In the genomic region with DNA sequence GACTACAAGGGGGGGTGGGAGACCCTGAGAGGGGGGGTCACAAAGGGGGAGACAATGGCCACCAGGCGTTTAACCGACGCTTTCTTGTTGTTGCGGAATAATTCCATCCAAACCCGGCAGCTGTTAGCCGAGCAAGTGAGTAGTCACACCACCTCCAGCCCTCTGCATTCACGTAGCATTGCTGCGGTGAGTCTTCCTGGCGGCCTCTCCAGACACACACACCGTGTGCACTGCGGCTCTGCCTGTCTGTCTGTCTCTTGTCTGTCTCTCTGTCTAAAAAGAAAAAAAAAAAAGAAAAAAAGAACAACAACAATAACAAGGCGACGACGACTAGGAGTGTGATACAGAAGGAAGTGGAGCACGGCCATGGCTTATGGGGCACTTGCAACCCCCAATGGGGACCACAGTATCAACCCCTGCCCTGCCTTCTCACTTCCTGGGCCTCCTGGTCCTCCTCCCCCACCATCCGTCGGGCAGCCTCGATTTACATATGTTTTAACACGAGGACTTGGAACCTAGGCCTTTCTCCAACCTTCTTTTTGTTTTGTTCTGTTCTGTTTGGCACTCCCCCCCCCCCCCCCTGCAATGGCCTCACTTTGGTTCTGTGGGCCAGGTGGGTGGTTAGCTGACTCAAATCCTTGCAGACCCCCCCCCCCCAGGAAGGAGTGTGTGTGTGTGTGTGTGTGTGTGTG, we compare ENCODE assay signal across 8 mouse cellular contexts. TPM values are rescaled to one million over a fixed set of nuclear protein-coding genes. Genes with fewer than 3 reads are reported as not detected.
DNase-seq lines count a peak whose midpoint lies in the region; ATAC-seq and TF ChIP-seq lines count a peak whose summit lies in the region.

No protein-coding gene starts in this region.

- DNase-seq in heart, postnatal 4 days, result no peak
- peak; percentile 24 for DNase-seq in c-Kit-negative CD71-positive TER-119-positive erythroid progenitor cells, embryonic 14.5 days (ENCODE audit: low read depth, low spot score)
- DNase-seq in spleen, adult 2 months (ENCODE audit: low read depth in 1 of 2, low spot score in 2 of 2), result peak; percentile 25 to 48
- DNase-seq in gastrocnemius, postnatal 36 days, result no peak

- no peak for TF ChIP-seq CTCF in spleen, adult 2 months (IDR thresholded peaks at IDR 0.05; ENCODE audit: extremely low read depth, insufficient read depth, insufficient read length, insufficient replicate concordance)

- H3K4me1 ChIP-seq in heart, embryonic 13.5 days, result peaks cover 35% of the 10 kb centered on the region
- H3K4me1 ChIP-seq in forebrain, embryonic 12.5 days, result peaks cover 41% of the 10 kb centered on the region
- peaks cover 47% of the 10 kb centered on the region for H3K4me1 ChIP-seq in kidney, embryonic 15.5 days
- H3K4me1 ChIP-seq in spleen, adult 2 months (ENCODE audit: control insufficient read depth, insufficient read depth, insufficient read length), result peaks cover 6% of the 10 kb centered on the region; the same call in 1 of the 2 replicates

- peak overlapping the region; percentile 99 for H3K4me2 ChIP-seq in heart, embryonic 13.5 days
- H3K4me2 ChIP-seq in forebrain, embryonic 12.5 days, result peak overlapping the region; percentile 86
- H3K4me2 ChIP-seq in kidney, embryonic 15.5 days, result peak overlapping the region; percentile 83

- no peak for ATAC-seq in heart, embryonic 13.5 days (ENCODE audit: extremely low read depth, insufficient number of reproducible peaks, low FRiP score, low TSS enrichment)
- ATAC-seq in forebrain, embryonic 12.5 days (ENCODE audit: low FRiP score), result no peak
- ATAC-seq in kidney, embryonic 15.5 days (replicated peaks; ENCODE audit: low FRiP score), result no peak

- H3K9ac ChIP-seq in heart, embryonic 13.5 days, result peak overlapping the region; percentile 97
- peak overlapping the region; percentile 80 for H3K9ac ChIP-seq in forebrain, embryonic 12.5 days
- peak overlapping the region; percentile 62 for H3K9ac ChIP-seq in kidney, embryonic 15.5 days

- peak overlapping the region; percentile 97 for H3K27ac ChIP-seq in heart, embryonic 13.5 days (replicated peaks)
- peak overlapping the region; percentile 90 for H3K27ac ChIP-seq in forebrain, embryonic 12.5 days
- peak overlapping the region; percentile 97 for H3K27ac ChIP-seq in kidney, embryonic 15.5 days
- peak overlapping the region; percentile 85 for H3K27ac ChIP-seq in macrophage
- H3K27ac ChIP-seq in spleen, adult 2 months (ENCODE audit: insufficient read depth, low read length), result peak overlapping the region; percentile 68

- intact Hi-C loops in gastrocnemius, postnatal 36 days (cut with DNase I), result loop anchor here (2.0 to 5.0 kb wide), 2 partner anchors 34 to 490 kb away; partner anchors contain the start of gene Npepl1

- peak overlapping the region; percentile 98 for H3K4me3 ChIP-seq in heart, embryonic 13.5 days
- peak overlapping the region; percentile 80 for H3K4me3 ChIP-seq in forebrain, embryonic 12.5 days (replicated peaks)
- peak overlapping the region; percentile 65 for H3K4me3 ChIP-seq in kidney, embryonic 15.5 days (replicated peaks)
- H3K4me3 ChIP-seq in macrophage (ENCODE audit: inconsistent target), result peak overlapping the region; percentile 99
- H3K4me3 ChIP-seq in spleen, adult 2 months (ENCODE audit: extremely low read depth, insufficient read depth, insufficient read length), result peak overlapping the region; percentile 82

- H3K36me3 ChIP-seq in heart, embryonic 13.5 days, result no peaks in the 10 kb centered on the region
- H3K36me3 ChIP-seq in forebrain, embryonic 12.5 days (replicated peaks), result no peaks in the 10 kb centered on the region
- H3K36me3 ChIP-seq in kidney, embryonic 15.5 days, result no peaks in the 10 kb centered on the region
- H3K36me3 ChIP-seq in macrophage (ENCODE audit: inconsistent target), result no peaks in the 10 kb centered on the region
- peaks cover 3% of the 10 kb centered on the region; the same call in 1 of the 2 replicates for H3K36me3 ChIP-seq in spleen, adult 2 months (ENCODE audit: control insufficient read depth, insufficient read depth, low read length)

- peaks cover under 1% of the 10 kb centered on the region; the same call in 1 of the 2 replicates for H3K27me3 ChIP-seq in heart, embryonic 13.5 days (replicated peaks)
- no peaks in the 10 kb centered on the region for H3K27me3 ChIP-seq in forebrain, embryonic 12.5 days
- 0 out of 2 replicates have a peak, but pooled peaks cover 3% of the 10 kb centered on the region for H3K27me3 ChIP-seq in kidney, embryonic 15.5 days
- H3K27me3 ChIP-seq in spleen, adult 2 months (ENCODE audit: control insufficient read depth, insufficient read depth, low read length), result no peaks in the 10 kb centered on the region

- H3K9me3 ChIP-seq in heart, embryonic 13.5 days, result no peaks in the 10 kb centered on the region
- no peaks in the 10 kb centered on the region for H3K9me3 ChIP-seq in forebrain, embryonic 12.5 days
- H3K9me3 ChIP-seq in kidney, embryonic 15.5 days (replicated peaks), result no peaks in the 10 kb centered on the region

- H3K79me2 ChIP-seq in macrophage (ENCODE audit: inconsistent target), result peaks cover 59% of the 10 kb centered on the region

- under 1% methylated on average over 19 of the region's 19 CpGs for WGBS in heart, embryonic 13.5 days
- under 1% methylated on average over 19 of the region's 19 CpGs for WGBS in forebrain, embryonic 12.5 days
- under 1% methylated on average over 19 of the region's 19 CpGs for WGBS in kidney, embryonic 15.5 days
- 1% methylated on average over 19 of the region's 19 CpGs for WGBS in macrophage (ENCODE audit: missing documents)
- under 1% methylated on average over 19 of the region's 19 CpGs for WGBS in spleen, adult 2 months

- TF ChIP-seq POLR2A in spleen, adult 2 months (IDR thresholded peaks at IDR 0.05; ENCODE audit: low read depth, low read length), result no peak

RNA-seq across cellular contexts. Expression of gene Stx16, which starts 1.0 kb away (rescaled TPM):
- polyA plus RNA-seq in heart, embryonic 13.5 days (2015; fragmentation: Nextera tagmentation; extraction: Ambion mirVana), result 8.6 and 9.3 TPM in 2 replicates
- total RNA-seq in heart, postnatal 4 days (2021), result 10 to 100 TPM; 37.5 to 38.3 TPM
- polyA plus RNA-seq in forebrain, embryonic 12.5 days (2016; fragmentation: Nextera tagmentation; extraction: Ambion mirVana), result 15.1 and 15.3 TPM in 2 replicates
- 11.2 and 12.8 TPM in 2 replicates for polyA plus RNA-seq in kidney, embryonic 15.5 days (2015; fragmentation: Nextera tagmentation; extraction: Ambion mirVana)
- total RNA-seq in macrophage (2018; cell fraction: chromatin; rRNA removed), result 100 to 1,000 TPM; 101 to 353 (median 222) TPM
- total RNA-seq in macrophage (2018; cell fraction: cytosol; rRNA removed), result 10 to 100 TPM; 24.1 to 48.0 (median 35.7) TPM
- 100 to 1,000 TPM in 22 of 26 experiments, 10 to 100 TPM in 4; 85.2 to 268 (median 153) TPM for total RNA-seq in macrophage (2018; cell fraction: nucleus; rRNA removed)
- polyA plus RNA-seq in macrophage (2018), result 26.3 to 42.9 TPM (median 31.8 TPM) in 3 replicates
- polyA plus RNA-seq in spleen, adult 2 months (2012; rRNA removed), result 36.0 and 44.0 TPM in 2 replicates
- 10 to 100 TPM; 17.5 to 17.8 TPM for total RNA-seq in gastrocnemius, postnatal 36 days (2021)

RNA-seq across cellular contexts. Expression of gene Npepl1, which starts 33.0 kb away (rescaled TPM):
- 37.8 and 41.4 TPM in 2 replicates for polyA plus RNA-seq in heart, embryonic 13.5 days (2015; fragmentation: Nextera tagmentation; extraction: Ambion mirVana)
- total RNA-seq in heart, postnatal 4 days (2021), result 10 to 100 TPM; 64.1 to 65.0 TPM
- polyA plus RNA-seq in forebrain, embryonic 12.5 days (2016; fragmentation: Nextera tagmentation; extraction: Ambion mirVana), result 26.4 and 26.7 TPM in 2 replicates
- polyA plus RNA-seq in kidney, embryonic 15.5 days (2015; fragmentation: Nextera tagmentation; extraction: Ambion mirVana), result 43.1 and 48.2 TPM in 2 replicates
- 100 to 1,000 TPM in 5 of 26 experiments, 10 to 100 TPM in 21; 51.7 to 128 (median 79.5) TPM for total RNA-seq in macrophage (2018; cell fraction: chromatin; rRNA removed)
- total RNA-seq in macrophage (2018; cell fraction: cytosol; rRNA removed), result 10 to 100 TPM; 23.9 to 40.5 (median 32.4) TPM
- total RNA-seq in macrophage (2018; cell fraction: nucleus; rRNA removed), result 100 to 1,000 TPM in 6 of 26 experiments, 10 to 100 TPM in 20; 29.4 to 139 (median 68.8) TPM
- 29.7 to 57.5 TPM (median 34.5 TPM) in 3 replicates for polyA plus RNA-seq in macrophage (2018)
- polyA plus RNA-seq in spleen, adult 2 months (2012; rRNA removed), result 92.6 and 125 TPM in 2 replicates
- total RNA-seq in gastrocnemius, postnatal 36 days (2021), result 10 to 100 TPM; 59.7 to 70.6 TPM

Comparison
In these comparisons a context has a peak if more than half of its experiments do, and no peak if none do; other contexts are left out.
1. DNase-seq: peak in c-Kit-negative CD71-positive TER-119-positive erythroid progenitor cells, embryonic 14.5 days (single experiment) and spleen, adult 2 months (2 of 2); none in heart, postnatal 4 days (single experiment) and gastrocnemius, postnatal 36 days (0 of 2).
2. Peak in every context shown above with its lines, with median percentiles within 50 percentile points of each other: H3K27ac ChIP-seq, H3K4me2 ChIP-seq, H3K4me3 ChIP-seq and H3K9ac ChIP-seq.